In the genomic region with DNA sequence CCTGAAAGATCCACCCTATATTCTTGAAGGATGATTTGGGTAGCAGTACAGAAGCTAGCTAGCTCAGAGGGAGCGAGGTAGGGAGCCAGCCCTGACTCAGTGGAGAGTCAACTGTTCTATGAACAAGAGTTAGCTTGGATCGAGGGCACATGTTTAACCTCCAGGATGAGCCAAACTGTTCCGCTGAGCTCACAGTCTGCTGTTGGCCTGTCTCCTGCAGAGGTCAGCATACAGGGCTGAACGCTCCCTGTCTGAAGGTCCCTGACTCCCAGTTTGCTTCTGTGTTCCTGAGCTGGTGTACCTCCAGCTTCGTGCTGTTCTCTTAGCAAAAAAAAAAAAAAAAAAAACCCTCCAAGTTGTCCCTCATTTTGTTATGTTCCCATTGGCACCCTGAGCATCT, we compare ENCODE assay signal across 28 mouse cellular contexts.
DNase-seq lines count a peak whose midpoint lies in the region; ATAC-seq and TF ChIP-seq lines count a peak whose summit lies in the region.
"Had no signal": no experiment of that assay in that cellular context is flagged by ENCODE, and none has a peak within 500 bp of the region (broad histone marks: within the 10 kb centered on the region; RNA-seq: fewer than 3 reads in every experiment).

No protein-coding gene starts in this region.

- intact Hi-C loops in gastrocnemius, postnatal 14 days (cut with DNase I; ENCODE audit: low total_unique reads): loop anchor here (10.0 kb wide), 1 partner anchor 153 kb away; no protein-coding TSS in a partner anchor

- peak; percentile 31 for DNase-seq in gastrocnemius, postnatal 14 days
- no peak for DNase-seq in gastrocnemius, postnatal 4 days (ENCODE audit: low spot score in 2 of 2)
- DNase-seq in hindbrain, postnatal 0 days (ENCODE audit: low spot score): no peak
- no peak for DNase-seq in stomach, postnatal 0 days (ENCODE audit: low spot score)
- DNase-seq in adrenal gland, adult 8-10 months: no peak
- DNase-seq: adrenal gland, postnatal 25 days; cerebellum, adult 11-12 months; cerebellum, adult 9-11 months; embryo, embryonic 11 days; heart, postnatal 36 days; kidney, adult 11 months; lung, postnatal 14 days; midbrain, embryonic 14.5 days; right cerebral cortex, postnatal 25 days; spleen, adult 18-20 months; thymus, postnatal 4 days had no signal

- no peak for ATAC-seq in hindbrain, postnatal 0 days
- ATAC-seq in hindbrain, embryonic 16.5 days: no peak
- ATAC-seq in stomach, embryonic 15.5 days (ENCODE audit: insufficient read depth, low FRiP score, low read depth): no peak
- no peak for ATAC-seq in stomach, postnatal 0 days (ENCODE audit: low FRiP score, low TSS enrichment)
- ATAC-seq: CD4-positive, CD25-positive, alpha-beta regulatory T cell, adult 4 months; forebrain, embryonic 16.5 days; inflammation-experienced regulatory T-cells, adult 6 months had no signal

- no peak for TF ChIP-seq EP300 in stomach, postnatal 0 days (optimal IDR thresholded peaks at IDR 0.05)

- peak overlapping the region; percentile 12; the same call in 1 of the 2 replicates for H3K27ac ChIP-seq in hindbrain, postnatal 0 days
- H3K27ac ChIP-seq in hindbrain, embryonic 16.5 days (ENCODE audit: low read depth, low read length): no peak overlapping the region
- H3K27ac ChIP-seq in stomach, embryonic 15.5 days: 0 out of 2 replicates have a peak overlapping the region, but pooled peaks have one; percentile 64
- H3K27ac ChIP-seq in stomach, postnatal 0 days (replicated peaks): no peak overlapping the region
- H3K27ac ChIP-seq: embryonic facial prominence, embryonic 13.5 days; kidney, postnatal 0 days; limb, embryonic 12.5 days; liver, embryonic 15.5 days had no signal

- H3K9ac ChIP-seq in hindbrain, postnatal 0 days (replicated peaks; ENCODE audit: low read length): no peak overlapping the region
- H3K9ac ChIP-seq in hindbrain, embryonic 16.5 days (ENCODE audit: low read depth, low read length): no peak overlapping the region
- no peak overlapping the region for H3K9ac ChIP-seq in stomach, embryonic 15.5 days
- no peak overlapping the region for H3K9ac ChIP-seq in stomach, postnatal 0 days (ENCODE audit: low read length)
- H3K9ac ChIP-seq: embryonic facial prominence, embryonic 13.5 days; hindbrain, embryonic 13.5 days; limb, embryonic 12.5 days; liver, embryonic 15.5 days; lung, embryonic 14.5 days had no signal

- H3K9me3 ChIP-seq in hindbrain, postnatal 0 days (ENCODE audit: low read length): no peaks in the 10 kb centered on the region
- H3K9me3 ChIP-seq in hindbrain, embryonic 16.5 days (ENCODE audit: control insufficient read depth, low read length): no peaks in the 10 kb centered on the region
- no peaks in the 10 kb centered on the region for H3K9me3 ChIP-seq in stomach, embryonic 15.5 days
- no peaks in the 10 kb centered on the region for H3K9me3 ChIP-seq in stomach, postnatal 0 days (ENCODE audit: control insufficient read depth, low read length)
- H3K9me3 ChIP-seq: embryonic facial prominence, embryonic 13.5 days; hindbrain, embryonic 13.5 days; limb, embryonic 12.5 days; liver, embryonic 15.5 days had no signal

- H3K4me2 ChIP-seq in hindbrain, postnatal 0 days (ENCODE audit: low read depth, low read length): no peak overlapping the region
- H3K4me2 ChIP-seq in hindbrain, embryonic 16.5 days (ENCODE audit: low read length): no peak overlapping the region
- no peak overlapping the region for H3K4me2 ChIP-seq in stomach, embryonic 15.5 days
- H3K4me2 ChIP-seq in stomach, postnatal 0 days (replicated peaks; ENCODE audit: low read depth): no peak overlapping the region
- H3K4me2 ChIP-seq: hindbrain, embryonic 13.5 days; limb, embryonic 12.5 days; liver, embryonic 15.5 days; lung, embryonic 14.5 days had no signal

- 73% methylated on average over 5 of the region's 5 CpGs for WGBS in hindbrain, postnatal 0 days
- 80% methylated on average over 5 of the region's 5 CpGs for WGBS in hindbrain, embryonic 16.5 days
- 67% methylated on average over 5 of the region's 5 CpGs for WGBS in stomach, embryonic 15.5 days
- WGBS in stomach, postnatal 0 days: 75% methylated on average over 5 of the region's 5 CpGs

- no peak overlapping the region for H3K4me3 ChIP-seq in hindbrain, postnatal 0 days (ENCODE audit: low read length)
- H3K4me3 ChIP-seq in hindbrain, embryonic 16.5 days (ENCODE audit: low read length): no peak overlapping the region
- H3K4me3 ChIP-seq in stomach, embryonic 15.5 days (replicated peaks): no peak overlapping the region
- H3K4me3 ChIP-seq in stomach, postnatal 0 days (ENCODE audit: low read depth, low read length): no peak overlapping the region
- H3K4me3 ChIP-seq: embryonic facial prominence, embryonic 13.5 days; erythroblast, embryonic 14.5 days; hindbrain, embryonic 13.5 days; limb, embryonic 12.5 days; liver, embryonic 15.5 days had no signal

- H3K27me3 ChIP-seq in hindbrain, postnatal 0 days (ENCODE audit: insufficient read depth, low read length): no peaks in the 10 kb centered on the region
- no peaks in the 10 kb centered on the region for H3K27me3 ChIP-seq in hindbrain, embryonic 16.5 days (replicated peaks; ENCODE audit: control insufficient read depth, insufficient read depth, low read length)
- H3K27me3 ChIP-seq in stomach, embryonic 15.5 days (replicated peaks): no peaks in the 10 kb centered on the region
- no peaks in the 10 kb centered on the region for H3K27me3 ChIP-seq in stomach, postnatal 0 days (ENCODE audit: control insufficient read depth, insufficient read depth, low read length)
- H3K27me3 ChIP-seq: hindbrain, embryonic 13.5 days; limb, embryonic 12.5 days; liver, embryonic 15.5 days had no signal

- no peaks in the 10 kb centered on the region for H3K36me3 ChIP-seq in hindbrain, postnatal 0 days (ENCODE audit: insufficient read depth, low read length)
- no peaks in the 10 kb centered on the region for H3K36me3 ChIP-seq in hindbrain, embryonic 16.5 days (ENCODE audit: control insufficient read depth, insufficient read depth, low read length)
- no peaks in the 10 kb centered on the region for H3K36me3 ChIP-seq in stomach, embryonic 15.5 days
- H3K36me3 ChIP-seq in stomach, postnatal 0 days (ENCODE audit: control insufficient read depth, insufficient read depth, low read length): no peaks in the 10 kb centered on the region
- H3K36me3 ChIP-seq: embryonic facial prominence, embryonic 13.5 days; hindbrain, embryonic 13.5 days; limb, embryonic 12.5 days; liver, embryonic 15.5 days had no signal

- H3K4me1 ChIP-seq in hindbrain, postnatal 0 days (ENCODE audit: insufficient read depth, low read length): peaks cover 7% of the 10 kb centered on the region
- H3K4me1 ChIP-seq in hindbrain, embryonic 16.5 days (ENCODE audit: control insufficient read depth, insufficient read depth, low read depth, low read length): peaks cover 9% of the 10 kb centered on the region
- H3K4me1 ChIP-seq in stomach, embryonic 15.5 days: peaks cover 10% of the 10 kb centered on the region
- H3K4me1 ChIP-seq in stomach, postnatal 0 days (replicated peaks; ENCODE audit: control insufficient read depth, insufficient read depth): no peaks in the 10 kb centered on the region
- H3K4me1 ChIP-seq: liver, embryonic 15.5 days had no signal

- TF ChIP-seq CTCF in hindbrain, postnatal 0 days (IDR thresholded peaks at IDR 0.05; ENCODE audit: low read depth): no peak
- no peak for TF ChIP-seq CTCF in stomach, postnatal 0 days (IDR thresholded peaks at IDR 0.05; ENCODE audit: low read depth)

Comparison
In these comparisons a context has a peak if more than half of its experiments do, and no peak if none do; other contexts are left out.
1. H3K27ac ChIP-seq: peak in hindbrain, postnatal 0 days (single experiment) and stomach, embryonic 15.5 days (single experiment); none in hindbrain, embryonic 16.5 days (single experiment) and stomach, postnatal 0 days (single experiment).